Mouse (Mus musculus) frontal cortex, adult (tissue): Measurements from ENCODE around the gene Cnnm3.

Experiments used
- ATAC-seq: cut with Nextera tagmentation; 2 replicates; pipeline ENCODE4 v1.9.2; 2017; ENCODE audit warnings: mild to moderate bottlenecking, moderate library complexity, mixed read lengths; ENCODE audit not compliant: low TSS enrichment

The Cnnm3 gene

GRCm38 (mm10) chr1:36511289-36512021 lies at the start of gene Cnnm3:
TSS of gene Cnnm3 (plus strand) at chr1:36511867.
- peak; percentile 87 for ATAC-seq

- ATAC-seq: no peak
Observed at GRCm38 (mm10) chr1:36465641-36466160, 46.0 kb upstream of the Cnnm3 start.

- no peak for ATAC-seq
Observed at GRCm38 (mm10) chr1:36467446-36467845, 44.2 kb upstream of the Cnnm3 start.

GRCm38 (mm10) chr1:36469811-36470444 lies 41.7 kb upstream of the Cnnm3 start:
- ATAC-seq: no peak

GRCm38 (mm10) chr1:36471181-36472105 lies 40.2 kb upstream of the Cnnm3 start, which contains the start of gene Cnnm4:
TSS of gene Cnnm4 (plus strand) at chr1:36471620.
- peak; percentile 88 for ATAC-seq

- ATAC-seq: no peak
Observed at GRCm38 (mm10) chr1:36472106-36472440, 39.6 kb upstream of the Cnnm3 start.

GRCm38 (mm10) chr1:36473211-36473780 lies 38.4 kb upstream of the Cnnm3 start:
- ATAC-seq: no peak

- ATAC-seq: no peak
Observed at GRCm38 (mm10) chr1:36474646-36475045, 37.0 kb upstream of the Cnnm3 start.

- no peak for ATAC-seq
Observed at GRCm38 (mm10) chr1:36475480-36476110, 36.1 kb upstream of the Cnnm3 start.

GRCm38 (mm10) chr1:36476426-36476825 lies 35.2 kb upstream of the Cnnm3 start:
- ATAC-seq: no peak

- ATAC-seq: no peak
Observed at GRCm38 (mm10) chr1:36478343-36478795, 33.3 kb upstream of the Cnnm3 start.

- no peak for ATAC-seq
Observed at GRCm38 (mm10) chr1:36479903-36480899, 31.5 kb upstream of the Cnnm3 start.

GRCm38 (mm10) chr1:36483825-36484224 lies 27.8 kb upstream of the Cnnm3 start:
- no peak for ATAC-seq

GRCm38 (mm10) chr1:36485080-36485479 lies 26.6 kb upstream of the Cnnm3 start:
- ATAC-seq: no peak

- no peak for ATAC-seq
Observed at GRCm38 (mm10) chr1:36487111-36487510, 24.6 kb upstream of the Cnnm3 start.

GRCm38 (mm10) chr1:36489661-36490060 lies 22.0 kb upstream of the Cnnm3 start:
- ATAC-seq: no peak

- ATAC-seq: 0 out of 2 replicates have a peak, but pooled peaks have one; percentile 44
Observed at GRCm38 (mm10) chr1:36492416-36493139, 19.1 kb upstream of the Cnnm3 start.

- no peak for ATAC-seq
Observed at GRCm38 (mm10) chr1:36493299-36493698, 18.4 kb upstream of the Cnnm3 start.

- no peak for ATAC-seq
Observed at GRCm38 (mm10) chr1:36496719-36497118, 14.9 kb upstream of the Cnnm3 start.
